In genomic region chr11:50932040-50932439, GRCm38 (mm10) we compare ENCODE assay signal across 9 mouse cellular contexts. TPM values are rescaled to one million over a fixed set of nuclear protein-coding genes. Genes with fewer than 3 reads are reported as not detected.
DNase-seq lines count a peak whose midpoint lies in the region; ATAC-seq lines count a peak whose summit lies in the region.
"Had no signal": no experiment of that assay in that cellular context is flagged by ENCODE, and none has a peak within 500 bp of the region (broad histone marks: within the 10 kb centered on the region; RNA-seq: fewer than 3 reads in every experiment).

No protein-coding gene starts in this region.

- intact Hi-C loops in heart, postnatal 36 days (cut with DNase I), result loop anchor here (5.0 kb wide), 2 partner anchors 105 to 330 kb away; partner anchors contain the start of genes BC049762, Clk4 and Zfp354c

- no peaks in the 10 kb centered on the region for H3K9me3 ChIP-seq in heart, embryonic 13.5 days
- H3K9me3 ChIP-seq in embryonic facial prominence, embryonic 13.5 days, result no peaks in the 10 kb centered on the region
- no peaks in the 10 kb centered on the region for H3K9me3 ChIP-seq in intestine, embryonic 14.5 days (ENCODE audit: control insufficient read depth, low read length)
- no peaks in the 10 kb centered on the region for H3K9me3 ChIP-seq in midbrain, embryonic 15.5 days

- no peak overlapping the region for H3K9ac ChIP-seq in heart, embryonic 13.5 days
- H3K9ac ChIP-seq in embryonic facial prominence, embryonic 13.5 days, result no peak overlapping the region
- H3K9ac ChIP-seq in intestine, embryonic 14.5 days (ENCODE audit: low read length), result no peak overlapping the region
- peak overlapping the region; percentile 23; the same call in 1 of the 2 replicates for H3K9ac ChIP-seq in midbrain, embryonic 15.5 days

- no peak for ATAC-seq in heart, embryonic 13.5 days (ENCODE audit: extremely low read depth, insufficient number of reproducible peaks, low FRiP score, low TSS enrichment)
- ATAC-seq in embryonic facial prominence, embryonic 13.5 days (ENCODE audit: insufficient number of reproducible peaks, insufficient read depth, low FRiP score, low TSS enrichment, low read depth), result no peak
- ATAC-seq in intestine, embryonic 14.5 days (replicated peaks; ENCODE audit: low FRiP score, low TSS enrichment, low read depth), result no peak
- ATAC-seq in midbrain, embryonic 15.5 days (replicated peaks), result peak; percentile 62

- WGBS in heart, embryonic 13.5 days, result 76% methylated on average over 1 of the region's 1 CpGs
- 88% methylated on average over 1 of the region's 1 CpGs for WGBS in embryonic facial prominence, embryonic 13.5 days
- 78% methylated on average over 1 of the region's 1 CpGs for WGBS in intestine, embryonic 14.5 days
- 55% methylated on average over 1 of the region's 1 CpGs for WGBS in midbrain, embryonic 15.5 days

- H3K27ac ChIP-seq in heart, embryonic 13.5 days (replicated peaks), result no peak overlapping the region
- H3K27ac ChIP-seq in embryonic facial prominence, embryonic 13.5 days, result no peak overlapping the region
- no peak overlapping the region for H3K27ac ChIP-seq in intestine, embryonic 14.5 days (ENCODE audit: low read depth)
- peak overlapping the region; percentile 87 for H3K27ac ChIP-seq in midbrain, embryonic 15.5 days
- H3K27ac ChIP-seq: macrophage had no signal

- DNase-seq in heart, postnatal 36 days, result no peak
- DNase-seq in intestine, embryonic 14.5 days (ENCODE audit: low spot score), result no peak
- DNase-seq in cerebellum, adult 11 months, result no peak
- no peak for DNase-seq in cerebellum, adult 9-11 months
- DNase-seq in spleen, adult 18-20 months, result no peak

- H3K4me1 ChIP-seq in heart, embryonic 13.5 days, result peaks cover 10% of the 10 kb centered on the region
- peaks cover 10% of the 10 kb centered on the region for H3K4me1 ChIP-seq in embryonic facial prominence, embryonic 13.5 days
- 0 out of 2 replicates have a peak, but pooled peaks cover 5% of the 10 kb centered on the region for H3K4me1 ChIP-seq in intestine, embryonic 14.5 days (replicated peaks; ENCODE audit: control insufficient read depth, insufficient read depth, low read length)
- peaks cover 10% of the 10 kb centered on the region for H3K4me1 ChIP-seq in midbrain, embryonic 15.5 days

- peak overlapping the region; percentile 96 for H3K4me2 ChIP-seq in heart, embryonic 13.5 days
- peak overlapping the region; percentile 79 for H3K4me2 ChIP-seq in embryonic facial prominence, embryonic 13.5 days
- peak overlapping the region; percentile 98 for H3K4me2 ChIP-seq in intestine, embryonic 14.5 days (ENCODE audit: low read length)
- peak overlapping the region; percentile 77 for H3K4me2 ChIP-seq in midbrain, embryonic 15.5 days

- peak overlapping the region; percentile 80 for H3K4me3 ChIP-seq in heart, embryonic 13.5 days
- H3K4me3 ChIP-seq in embryonic facial prominence, embryonic 13.5 days, result peak overlapping the region; percentile 65; the same call in 1 of the 2 replicates
- peak overlapping the region; percentile 48; the same call in 1 of the 2 replicates for H3K4me3 ChIP-seq in intestine, embryonic 14.5 days (ENCODE audit: low read depth, low read length)
- peak overlapping the region; percentile 65 for H3K4me3 ChIP-seq in midbrain, embryonic 15.5 days

- H3K36me3 ChIP-seq in heart, embryonic 13.5 days, result no peaks in the 10 kb centered on the region
- no peaks in the 10 kb centered on the region for H3K36me3 ChIP-seq in embryonic facial prominence, embryonic 13.5 days
- H3K36me3 ChIP-seq in intestine, embryonic 14.5 days (ENCODE audit: control insufficient read depth, insufficient read depth, low read length), result no peaks in the 10 kb centered on the region
- no peaks in the 10 kb centered on the region for H3K36me3 ChIP-seq in midbrain, embryonic 15.5 days (replicated peaks)

- peaks cover 27% of the 10 kb centered on the region for H3K27me3 ChIP-seq in heart, embryonic 13.5 days (replicated peaks)
- peaks cover 13% of the 10 kb centered on the region for H3K27me3 ChIP-seq in embryonic facial prominence, embryonic 13.5 days
- no peaks in the 10 kb centered on the region for H3K27me3 ChIP-seq in intestine, embryonic 14.5 days (replicated peaks; ENCODE audit: control insufficient read depth, insufficient read depth, low read length)
- no peaks in the 10 kb centered on the region for H3K27me3 ChIP-seq in midbrain, embryonic 15.5 days (replicated peaks)

RNA-seq across cellular contexts. Expression of gene Zfp354b, which starts 0.6 kb away (rescaled TPM):
- polyA plus RNA-seq in heart, embryonic 13.5 days (2015; fragmentation: Nextera tagmentation; extraction: Ambion mirVana), result 0.88 and 1.0 TPM in 2 replicates
- total RNA-seq in heart, postnatal 36 days (2021), result 1 to 10 TPM; 1.4 TPM
- 1.4 and 2.1 TPM in 2 replicates for polyA plus RNA-seq in embryonic facial prominence, embryonic 13.5 days (2015; fragmentation: Nextera tagmentation; extraction: Ambion mirVana)
- polyA plus RNA-seq in intestine, embryonic 14.5 days (2014; fragmentation: Nextera tagmentation; extraction: Ambion mirVana), result 0.89 and 1.5 TPM in 2 replicates
- polyA plus RNA-seq in midbrain, embryonic 15.5 days (2015; fragmentation: Nextera tagmentation; extraction: Ambion mirVana), result 3.6 and 5.2 TPM in 2 replicates
- polyA plus RNA-seq: macrophage had no signal

RNA-seq across cellular contexts. Expression of gene 4933414I15Rik, which starts 11.5 kb away (rescaled TPM):
- not detected in 2 replicates for polyA plus RNA-seq in heart, embryonic 13.5 days (2015; fragmentation: Nextera tagmentation; extraction: Ambion mirVana)
- total RNA-seq in heart, postnatal 36 days (2021), result not detected
- not detected in 2 replicates for polyA plus RNA-seq in embryonic facial prominence, embryonic 13.5 days (2015; fragmentation: Nextera tagmentation; extraction: Ambion mirVana)
- polyA plus RNA-seq in intestine, embryonic 14.5 days (2014; fragmentation: Nextera tagmentation; extraction: Ambion mirVana), result not detected in 2 replicates
- not detected in 2 replicates for polyA plus RNA-seq in midbrain, embryonic 15.5 days (2015; fragmentation: Nextera tagmentation; extraction: Ambion mirVana)
- polyA plus RNA-seq: macrophage had no signal

RNA-seq across cellular contexts. Expression of gene Zfp2, which starts 16.1 kb away (rescaled TPM):
- 6.9 and 8.4 TPM in 2 replicates for polyA plus RNA-seq in heart, embryonic 13.5 days (2015; fragmentation: Nextera tagmentation; extraction: Ambion mirVana)
- total RNA-seq in heart, postnatal 36 days (2021), result 1 to 10 TPM; 3.1 TPM
- 13.3 and 15.3 TPM in 2 replicates for polyA plus RNA-seq in embryonic facial prominence, embryonic 13.5 days (2015; fragmentation: Nextera tagmentation; extraction: Ambion mirVana)
- 11.4 TPM in 2 replicates for polyA plus RNA-seq in intestine, embryonic 14.5 days (2014; fragmentation: Nextera tagmentation; extraction: Ambion mirVana)
- polyA plus RNA-seq in midbrain, embryonic 15.5 days (2015; fragmentation: Nextera tagmentation; extraction: Ambion mirVana), result 48.9 and 57.4 TPM in 2 replicates

RNA-seq across cellular contexts. Expression of gene Prop1, which starts 21.5 kb away (rescaled TPM):
- not detected in 2 replicates for polyA plus RNA-seq in heart, embryonic 13.5 days (2015; fragmentation: Nextera tagmentation; extraction: Ambion mirVana)
- total RNA-seq in heart, postnatal 36 days (2021), result not detected
- not detected in 2 replicates for polyA plus RNA-seq in embryonic facial prominence, embryonic 13.5 days (2015; fragmentation: Nextera tagmentation; extraction: Ambion mirVana)
- polyA plus RNA-seq in intestine, embryonic 14.5 days (2014; fragmentation: Nextera tagmentation; extraction: Ambion mirVana), result not detected in 2 replicates
- polyA plus RNA-seq in midbrain, embryonic 15.5 days (2015; fragmentation: Nextera tagmentation; extraction: Ambion mirVana), result not detected in 2 replicates
- polyA plus RNA-seq: macrophage had no signal

RNA-seq across cellular contexts. Expression of gene Olfr1378, which starts 34.3 kb away (rescaled TPM):
- not detected in 2 replicates for polyA plus RNA-seq in heart, embryonic 13.5 days (2015; fragmentation: Nextera tagmentation; extraction: Ambion mirVana)
- total RNA-seq in heart, postnatal 36 days (2021), result not detected
- polyA plus RNA-seq in embryonic facial prominence, embryonic 13.5 days (2015; fragmentation: Nextera tagmentation; extraction: Ambion mirVana), result not detected in 2 replicates
- polyA plus RNA-seq in intestine, embryonic 14.5 days (2014; fragmentation: Nextera tagmentation; extraction: Ambion mirVana), result not detected in 2 replicates
- polyA plus RNA-seq in midbrain, embryonic 15.5 days (2015; fragmentation: Nextera tagmentation; extraction: Ambion mirVana), result not detected in 2 replicates
- polyA plus RNA-seq: macrophage had no signal
